Mouse (Mus musculus) left cerebral cortex, postnatal 25 days (tissue): ENCODE data around the gene Tex52. TPM values are rescaled to one million over a fixed set of nuclear protein-coding genes. Genes with fewer than 3 reads are reported as not detected.
A peak's percentile ranks its signal among the peaks of the same experiment; 100 is the strongest.

Experiments
- DNase-seq, 2 experiments: peaks; one replicate each; pipeline ENCODE4 v3.0.0; 2022; ENCODE audit warnings: low spot score in 2 of 2, mixed read lengths in 1 of 2
- intact Hi-C: fragments of 180-260 bp; cut with DNase I; formaldehyde crosslinking; loops from one replicate; pipeline ENCODE4 v1.15.1; 2025
- total RNA-seq, 2 experiments: library from RNA; stranded (reverse); gene quantifications; 2 replicates each; pipeline ENCODE4 v1.2.3; 2021

Gene Tex52
- total RNA-seq, 2 experiments from 2014 or later, result 0.64 to 0.82 TPM

DNA sequence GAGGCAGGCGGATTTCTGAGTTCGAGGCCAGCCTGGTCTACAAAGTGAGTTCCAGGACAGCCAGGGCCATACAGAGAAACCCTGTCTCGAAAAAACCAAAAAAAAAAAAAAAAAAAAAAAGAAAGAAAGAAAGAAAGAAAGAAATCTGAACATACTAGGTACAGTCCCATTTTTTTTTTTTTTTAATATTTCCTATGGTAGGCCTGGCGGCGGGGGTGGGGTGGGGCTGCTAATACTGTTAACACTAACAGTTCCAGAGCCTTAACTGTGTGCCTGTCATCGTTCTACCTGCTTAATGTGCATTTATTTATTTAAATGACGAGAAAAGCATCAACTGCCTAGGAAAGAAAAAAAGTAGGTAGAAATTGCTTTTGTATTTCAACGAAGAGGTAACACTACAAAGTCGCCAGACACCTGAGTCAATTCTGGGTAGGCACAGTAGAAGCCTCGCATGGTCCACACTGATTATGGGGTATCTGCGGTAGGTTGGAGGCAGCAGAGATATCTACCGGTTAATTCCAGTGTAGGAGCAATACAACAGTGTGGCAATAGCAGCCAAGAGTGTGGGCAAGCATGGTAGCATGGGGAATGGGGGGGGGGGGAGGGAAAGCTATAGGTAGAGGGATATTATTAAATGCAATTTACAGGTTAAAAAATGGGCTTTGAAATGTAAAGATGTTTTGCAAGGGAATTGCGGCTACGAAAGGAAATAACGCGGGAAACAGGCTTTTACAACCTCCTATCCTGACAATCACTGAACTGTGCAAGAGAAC, 48.4 kb downstream of the Tex52 start:
- intact Hi-C loops, result no loop called here
- DNase-seq, result peak; percentile 26 to 31

DNA sequence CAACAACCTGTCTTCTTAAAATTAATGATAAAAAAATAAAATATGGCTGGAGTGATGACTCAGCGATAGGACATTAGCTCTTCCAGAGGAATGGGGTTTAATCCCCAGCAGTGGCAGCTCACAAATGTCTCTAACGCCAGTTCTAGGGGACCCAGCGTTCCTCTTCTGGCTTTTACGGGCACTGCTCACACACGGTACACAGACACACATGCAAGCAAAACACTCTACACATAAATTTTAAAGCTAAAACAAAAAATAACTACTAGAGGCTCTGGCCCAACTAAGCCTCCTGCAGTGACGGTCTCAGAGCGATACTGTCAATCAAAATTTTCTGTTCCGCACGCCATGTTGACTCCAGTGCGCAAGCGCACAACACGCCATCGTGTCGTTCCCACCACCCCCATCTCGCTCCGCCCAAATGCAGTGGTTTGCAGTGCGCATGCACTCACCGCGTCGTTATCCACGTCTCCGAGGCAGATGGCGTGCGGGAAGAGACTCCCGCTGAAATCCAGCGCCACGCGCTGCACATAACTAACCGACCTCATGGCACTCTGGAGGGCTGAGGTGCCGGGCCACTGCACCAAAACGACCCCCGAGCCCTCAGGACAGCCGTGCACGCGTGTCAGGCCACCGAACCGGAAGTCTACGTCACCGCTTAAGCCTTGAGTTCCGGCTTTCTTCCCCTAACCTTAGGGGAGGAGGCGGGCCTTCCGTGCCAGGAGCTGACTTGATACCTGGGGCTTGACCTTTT, 49.2 kb downstream of the Tex52 start, which contains the start of gene Itfg2:
Itfg2 (minus strand) TSS at position 663 of the 751 bp plus-strand sequence.
- intact Hi-C loops, result no loop called here
- DNase-seq, result peak; percentile 98

DNA sequence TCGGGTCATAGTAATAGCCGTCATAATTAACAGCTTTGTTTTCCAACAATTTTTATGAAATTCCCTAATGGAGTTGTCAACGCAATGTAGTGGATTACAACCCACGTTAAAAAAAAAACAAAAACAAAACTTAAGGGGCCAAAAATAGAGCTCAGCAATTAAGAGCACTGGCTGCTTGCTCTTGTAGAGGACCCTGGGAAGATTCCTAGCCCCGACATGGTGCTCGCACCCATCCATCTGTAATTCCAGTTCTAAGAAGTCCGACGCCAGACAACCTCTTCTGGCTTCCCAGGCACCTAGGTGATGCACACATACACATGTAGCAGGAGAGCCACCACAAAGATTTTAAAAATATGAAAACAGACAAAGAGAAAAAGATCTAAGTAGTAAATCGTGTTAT, 49.8 kb downstream of the Tex52 start:
- DNase-seq, result no peak
- intact Hi-C loops, result no loop called here

DNA sequence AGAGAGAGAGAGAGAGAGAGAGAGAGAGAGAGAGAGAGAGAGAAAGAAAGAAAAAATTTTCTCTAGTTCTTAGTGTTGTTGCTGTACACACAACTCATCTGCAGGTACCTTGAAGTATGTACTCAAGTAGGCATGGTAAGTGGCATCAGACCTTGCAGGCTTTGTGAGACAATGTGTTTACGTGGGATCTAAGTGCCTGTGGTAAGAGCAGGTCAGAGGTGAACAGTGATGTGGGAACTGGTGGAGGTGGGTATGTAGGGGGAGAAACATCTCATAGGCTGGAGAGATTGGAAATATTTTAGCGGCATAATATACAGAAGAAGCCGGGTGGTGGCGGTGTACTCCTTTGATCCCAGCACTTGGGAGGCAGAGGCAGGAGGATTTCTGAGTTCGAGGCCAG, 52.3 kb downstream of the Tex52 start:
- intact Hi-C loops, result no loop called here

DNA sequence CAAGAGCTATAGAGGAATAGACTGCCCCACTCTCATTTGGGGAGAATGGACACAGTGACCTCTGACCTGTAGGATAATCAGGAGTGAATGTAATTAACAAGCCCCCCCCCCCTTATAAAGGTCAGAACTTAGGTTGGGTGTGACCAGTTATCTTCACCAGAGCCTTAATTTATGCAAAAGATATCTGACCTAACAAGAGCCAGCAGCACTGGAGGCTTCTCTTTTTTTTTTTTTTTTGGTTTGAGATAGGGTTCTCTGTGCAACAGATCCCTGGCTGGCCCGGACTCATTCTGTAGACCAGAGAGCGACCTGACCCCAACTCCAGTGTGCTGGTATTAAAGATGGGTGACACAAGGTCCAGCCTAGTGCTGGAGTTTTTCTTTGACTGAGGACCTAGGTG, 54.0 kb downstream of the Tex52 start:
- DNase-seq, result no peak
- intact Hi-C loops, result no loop called here

More for the DNA sequence above, 52.3 kb downstream of the Tex52 start:
- DNase-seq, result no peak

DNA sequence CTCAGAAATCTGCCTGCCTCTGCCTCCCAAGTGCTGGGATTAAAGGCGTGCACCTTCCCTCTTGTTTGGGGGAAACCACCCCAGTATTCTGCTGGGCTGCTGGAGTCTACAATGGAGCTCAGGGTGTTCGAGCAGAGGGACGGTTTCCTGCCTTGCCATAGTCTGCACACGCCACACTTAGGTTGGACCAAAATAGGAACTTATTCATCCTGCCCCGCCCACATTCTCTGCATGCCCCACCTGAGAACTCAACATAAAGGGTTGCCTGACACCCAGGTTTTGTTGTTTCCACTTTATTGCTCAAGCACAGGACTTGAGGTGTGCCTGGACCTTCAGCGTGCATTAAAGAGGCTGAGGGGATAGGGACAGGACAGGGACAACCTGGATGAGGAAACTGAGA, 54.6 kb downstream of the Tex52 start:
- DNase-seq, result no peak
- intact Hi-C loops, result no loop called here

DNA sequence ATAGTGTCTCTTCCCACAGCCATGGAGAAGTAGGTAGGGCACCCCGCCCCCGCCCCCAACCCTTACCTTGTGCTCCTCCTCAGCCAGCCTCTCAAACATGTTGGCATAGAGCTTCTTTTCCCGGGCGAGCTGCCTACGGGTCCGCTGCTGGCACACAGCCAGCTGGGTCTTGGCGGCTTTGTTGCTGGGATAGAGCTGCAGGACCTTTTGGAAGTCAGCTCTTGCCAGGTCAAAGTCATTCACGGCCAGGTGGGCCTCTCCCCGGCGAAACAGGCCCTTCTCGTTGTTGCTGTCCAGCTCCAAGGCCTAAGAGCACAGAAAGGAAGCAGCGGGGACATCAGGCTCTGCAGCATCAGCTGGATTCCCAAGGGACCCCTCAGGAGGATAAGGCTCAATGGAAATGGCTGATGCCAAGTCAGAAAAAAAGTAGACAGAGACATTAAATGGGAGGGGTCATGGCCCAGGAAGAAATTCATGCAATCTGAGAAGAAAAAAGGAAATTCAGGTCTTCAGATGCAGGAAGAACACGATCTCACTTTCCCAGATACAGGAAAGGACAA, 57.2 kb downstream of the Tex52 start:
- DNase-seq, result no peak
- intact Hi-C loops, result no loop called here

DNA sequence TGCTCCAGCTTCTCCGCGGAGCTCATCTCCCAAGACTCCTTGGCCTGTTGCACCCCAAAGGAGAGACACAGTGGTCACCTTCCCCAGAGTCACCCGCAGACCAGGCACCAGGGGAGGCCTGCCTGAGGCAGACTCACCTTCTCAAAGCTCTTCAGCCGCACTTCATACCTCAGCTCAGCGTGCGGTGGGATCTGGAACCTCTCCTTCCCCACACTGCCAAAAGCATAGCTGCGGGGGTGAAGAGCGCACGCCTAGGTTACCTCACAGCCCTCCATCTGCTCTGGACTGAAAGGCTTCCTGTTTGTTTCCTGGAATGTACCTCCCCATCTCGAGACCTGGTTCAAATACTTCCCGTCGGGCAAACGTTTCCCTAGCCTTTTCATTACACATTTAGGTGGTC, 58.3 kb downstream of the Tex52 start:
- DNase-seq, result no peak
- intact Hi-C loops, result no loop called here

Other genes starting within 250 kb of the Tex52 start
- 10 to 100 TPM; 55.2 to 58.6 TPM for gene Tspan9, start 231.9 kb upstream of the Tex52 start, total RNA-seq
- under 1 TPM; 0.30 to 0.62 TPM for gene Tead4, start 74.6 kb upstream of the Tex52 start, total RNA-seq
- 10 to 100 TPM; 16.2 to 22.1 TPM for gene Tulp3, start 19.6 kb upstream of the Tex52 start, total RNA-seq
- 10 to 100 TPM; 15.7 to 17.2 TPM for gene Rhno1, start 12.5 kb upstream of the Tex52 start, total RNA-seq
- 1 to 10 TPM; 1.3 to 2.1 TPM for gene Foxm1, start 12.5 kb upstream of the Tex52 start, total RNA-seq
- not detected for gene Gm44596, start within 50 bp of the Tex52 start, total RNA-seq
- 1 to 10 TPM; 9.9 to 10.0 TPM for gene Nrip2, start 23.8 kb downstream of the Tex52 start, total RNA-seq
- 10 to 100 TPM; 25.0 to 30.9 TPM for gene Itfg2, start 49.5 kb downstream of the Tex52 start, total RNA-seq
- 100 to 1,000 TPM; 117 to 119 TPM for gene Fkbp4, start 63.2 kb downstream of the Tex52 start, total RNA-seq
- not detected for gene Pzp, start 151.3 kb downstream of the Tex52 start, total RNA-seq
- gene A2ml1, start 206.2 kb downstream of the Tex52 start, total RNA-seq, result 10 to 100 TPM; 14.7 to 15.6 TPM
- gene Klrb1a, start 248.1 kb downstream of the Tex52 start, total RNA-seq, result not detected